Mouse (Mus musculus) cerebellum, adult 11-12 months (tissue): Measurements from ENCODE around the gene Pex5l.
A peak's percentile ranks its signal among the peaks of the same experiment; 100 is the strongest.

Experiments used
- DNase-seq: peaks from one replicate; pipeline ENCODE4 v3.0.0; 2022

Gene Pex5l

GRCm38 (mm10) chr3:33142901-33143461 lies at the start of gene Pex5l:
Gene Pex5l, minus strand, starts transcription at chr3:33143247.
- peak; percentile 30 for DNase-seq

GRCm38 (mm10) chr3:33165186-33165585 lies 22.1 kb upstream of the Pex5l start:
- no peak for DNase-seq

GRCm38 (mm10) chr3:33163821-33164220 lies 20.8 kb upstream of the Pex5l start:
- no peak for DNase-seq

GRCm38 (mm10) chr3:33143592-33143991 lies 545 bp upstream of the Pex5l start:
- DNase-seq, result no peak

GRCm38 (mm10) chr3:33142398-33142797 lies 649 bp downstream of the Pex5l start:
- no peak for DNase-seq

- no peak for DNase-seq
Observed at GRCm38 (mm10) chr3:33129944-33130343, 13.1 kb downstream of the Pex5l start.

GRCm38 (mm10) chr3:33124796-33125195 lies 18.3 kb downstream of the Pex5l start:
- DNase-seq, result no peak

GRCm38 (mm10) chr3:33105785-33106184 lies 37.3 kb downstream of the Pex5l start:
- no peak for DNase-seq

GRCm38 (mm10) chr3:33103501-33103900 lies 39.5 kb downstream of the Pex5l start:
- no peak for DNase-seq

- DNase-seq, result no peak
Observed at GRCm38 (mm10) chr3:33098550-33099295, 44.3 kb downstream of the Pex5l start.

GRCm38 (mm10) chr3:33093646-33094045 lies 49.4 kb downstream of the Pex5l start:
- DNase-seq, result no peak

- no peak for DNase-seq
Observed at GRCm38 (mm10) chr3:33090001-33090400, 53.0 kb downstream of the Pex5l start.

GRCm38 (mm10) chr3:33089470-33089869 lies 53.6 kb downstream of the Pex5l start:
- no peak for DNase-seq

- DNase-seq, result no peak
Observed at GRCm38 (mm10) chr3:33088276-33088675, 54.8 kb downstream of the Pex5l start.

GRCm38 (mm10) chr3:33082806-33083338 lies 60.2 kb downstream of the Pex5l start:
- DNase-seq, result no peak

GRCm38 (mm10) chr3:33081793-33082192 lies 61.3 kb downstream of the Pex5l start:
- no peak for DNase-seq

- no peak for DNase-seq
Observed at GRCm38 (mm10) chr3:33079658-33080057, 63.4 kb downstream of the Pex5l start.

GRCm38 (mm10) chr3:33079171-33079570 lies 63.9 kb downstream of the Pex5l start:
- no peak for DNase-seq

GRCm38 (mm10) chr3:33075696-33076095 lies 67.4 kb downstream of the Pex5l start:
- DNase-seq, result no peak

- no peak for DNase-seq
Observed at GRCm38 (mm10) chr3:33074266-33074981, 68.6 kb downstream of the Pex5l start.

GRCm38 (mm10) chr3:33073905-33074265 lies 69.2 kb downstream of the Pex5l start:
- DNase-seq, result no peak

- no peak for DNase-seq
Observed at GRCm38 (mm10) chr3:33070771-33071170, 72.3 kb downstream of the Pex5l start.

- no peak for DNase-seq
Observed at GRCm38 (mm10) chr3:33068146-33068545, 74.9 kb downstream of the Pex5l start.

GRCm38 (mm10) chr3:33063590-33063989 lies 79.5 kb downstream of the Pex5l start:
- DNase-seq, result no peak
